Mouse (Mus musculus) A20 (cell line): ENCODE measurements around the gene Rps25.
"Not testable (repeated sequence)": the region's sequence is repeated elsewhere in the genome, so short reads cannot be mapped to it uniquely, and the experiment has no call there.

Experiments
- DNase-seq: peaks from one replicate; pipeline ENCODE4 v3.0.0-alpha.2; 2011; ENCODE audit warnings: low read depth, low spot score

Rps25 gene

DNA sequence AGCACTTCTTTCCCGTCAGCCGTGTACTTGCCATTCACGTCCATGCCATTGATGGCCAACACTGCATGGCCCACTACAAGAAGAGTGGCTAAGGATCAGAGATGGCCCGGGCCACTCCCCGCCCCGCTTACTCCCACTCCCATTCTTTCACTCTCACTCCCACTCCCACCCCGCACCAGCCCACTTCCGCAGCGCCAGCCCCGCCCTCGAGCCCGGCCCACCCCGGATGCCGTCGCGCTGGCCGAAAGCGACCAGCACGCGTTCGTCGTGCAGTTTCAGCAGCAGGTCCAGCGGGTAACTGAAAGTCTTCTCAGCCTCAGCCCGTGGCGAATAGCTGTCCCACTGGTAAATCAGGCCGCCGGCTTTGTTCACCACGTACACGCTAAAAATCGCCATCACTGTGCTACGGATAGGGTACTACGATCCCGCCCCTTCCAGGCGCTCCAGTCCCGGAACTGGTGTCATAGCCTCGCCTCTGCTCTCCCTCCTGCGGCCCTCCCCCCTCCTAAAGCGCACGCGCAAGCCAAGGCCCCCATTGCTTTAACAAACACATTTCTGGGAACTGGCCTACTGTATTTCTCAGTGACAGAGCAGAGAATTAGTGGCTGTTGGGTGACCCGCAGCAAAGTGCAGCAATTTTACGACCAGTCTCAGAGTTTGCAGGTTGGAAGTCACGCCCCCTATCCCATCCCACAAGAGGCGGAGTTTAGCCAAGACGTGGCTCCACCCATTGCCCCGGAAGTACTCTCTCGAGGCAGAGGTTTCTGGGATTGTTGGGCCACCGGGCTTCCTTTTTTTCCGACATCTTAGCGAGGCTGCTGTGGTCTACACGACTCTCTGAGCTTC is at the start of gene Rps25, which contains the start of gene Trappc4:
Gene Rps25, plus strand, starts transcription at position 234 of the 846 bp plus-strand sequence.
Gene Trappc4, minus strand, starts transcription at position 695 of the 846 bp plus-strand sequence.
- peak; percentile 97 for DNase-seq

GRCm38 (mm10) chr9:44357207-44357606 is 49.7 kb upstream of the Rps25 start:
- DNase-seq = peak; percentile 63

DNA sequence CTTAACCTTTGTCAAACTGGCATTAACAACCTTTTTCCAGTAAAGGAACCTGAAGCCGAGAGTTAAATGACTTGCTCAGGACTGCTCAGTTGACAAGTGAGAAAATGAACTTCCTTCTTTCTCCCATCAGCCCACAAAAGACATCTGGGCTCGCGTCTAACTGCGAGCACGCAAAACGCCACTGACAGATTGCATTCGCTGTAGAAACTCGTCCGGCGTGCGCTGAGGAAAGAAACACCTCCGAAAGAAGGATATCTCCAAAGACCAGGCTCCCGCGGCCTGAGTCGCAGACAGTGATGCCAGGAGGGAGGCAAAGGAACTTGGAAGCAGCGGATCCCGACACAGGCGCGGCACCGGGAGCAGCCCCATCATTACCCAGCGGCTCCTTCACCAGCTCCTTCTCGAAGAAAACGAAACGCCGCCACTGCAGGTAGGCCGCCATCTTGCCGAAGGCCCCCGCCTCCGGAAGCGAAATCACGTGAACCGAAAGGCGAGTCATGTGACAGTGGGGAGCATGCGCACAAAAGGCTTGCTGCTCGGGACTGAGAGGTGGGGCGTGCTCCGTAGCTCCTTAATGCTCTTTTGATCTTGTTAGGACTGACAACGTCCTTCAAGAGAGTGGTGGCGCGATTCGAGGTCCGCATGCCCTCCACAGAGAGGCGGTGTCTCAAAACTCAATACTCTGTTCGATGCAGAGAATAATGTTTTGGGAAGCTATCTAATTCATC is 45.6 kb upstream of the Rps25 start, which contains the start of gene Vps11:
Gene Vps11, minus strand, starts transcription at position 481 of the 728 bp plus-strand sequence.
- DNase-seq = peak; percentile 98

DNA sequence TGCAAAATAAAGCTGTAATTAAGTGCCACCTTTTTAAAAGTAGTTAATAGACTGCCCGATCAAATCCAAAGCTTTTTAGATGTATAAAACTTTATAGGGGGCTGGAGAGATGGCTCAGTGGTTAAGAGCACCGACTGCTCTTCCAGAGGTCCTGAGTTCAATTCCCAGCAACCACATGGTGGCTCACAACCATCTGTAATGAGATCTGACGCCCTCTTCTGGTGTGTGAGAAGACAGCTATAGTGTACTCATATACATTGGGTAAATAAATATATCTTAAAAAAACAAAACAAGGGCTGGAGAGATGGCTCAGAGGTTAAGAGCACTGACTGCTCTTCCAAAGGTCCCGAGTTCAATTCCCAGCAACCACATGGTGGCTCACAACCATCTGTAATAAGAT is 45.0 kb upstream of the Rps25 start:
- DNase-seq = not testable (repeated sequence)

- peak; percentile 76 for DNase-seq
These were observed 42.5 kb upstream of the Rps25 start for GRCm38 (mm10) chr9:44364480-44364879.

DNA sequence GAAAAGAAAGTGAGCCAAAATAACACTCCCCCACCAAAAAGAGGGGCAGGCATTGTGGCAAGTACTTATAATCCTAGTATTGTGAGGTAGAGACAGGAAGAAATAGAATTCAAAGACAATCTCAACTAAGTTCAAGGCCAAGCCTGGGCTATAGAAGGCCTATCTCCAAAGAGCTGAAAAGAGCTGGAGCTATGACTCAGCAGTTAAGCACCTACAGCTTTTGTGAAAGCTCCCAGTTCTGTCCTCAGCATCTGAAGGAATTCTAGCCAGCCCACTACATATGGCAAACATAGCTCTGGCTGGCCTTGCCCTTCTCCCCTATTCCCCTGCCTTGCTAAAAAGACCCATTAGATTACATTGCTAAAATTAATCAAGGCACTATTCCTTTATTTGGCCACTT is 33.6 kb upstream of the Rps25 start:
- no peak for DNase-seq

GRCm38 (mm10) chr9:44376141-44376540 is 30.8 kb upstream of the Rps25 start:
- no peak for DNase-seq

- DNase-seq = peak; percentile 24
These were observed 29.6 kb upstream of the Rps25 start for GRCm38 (mm10) chr9:44377335-44377734.

- DNase-seq = peak; percentile 59
These were observed 28.7 kb upstream of the Rps25 start for GRCm38 (mm10) chr9:44378153-44378730.

DNA sequence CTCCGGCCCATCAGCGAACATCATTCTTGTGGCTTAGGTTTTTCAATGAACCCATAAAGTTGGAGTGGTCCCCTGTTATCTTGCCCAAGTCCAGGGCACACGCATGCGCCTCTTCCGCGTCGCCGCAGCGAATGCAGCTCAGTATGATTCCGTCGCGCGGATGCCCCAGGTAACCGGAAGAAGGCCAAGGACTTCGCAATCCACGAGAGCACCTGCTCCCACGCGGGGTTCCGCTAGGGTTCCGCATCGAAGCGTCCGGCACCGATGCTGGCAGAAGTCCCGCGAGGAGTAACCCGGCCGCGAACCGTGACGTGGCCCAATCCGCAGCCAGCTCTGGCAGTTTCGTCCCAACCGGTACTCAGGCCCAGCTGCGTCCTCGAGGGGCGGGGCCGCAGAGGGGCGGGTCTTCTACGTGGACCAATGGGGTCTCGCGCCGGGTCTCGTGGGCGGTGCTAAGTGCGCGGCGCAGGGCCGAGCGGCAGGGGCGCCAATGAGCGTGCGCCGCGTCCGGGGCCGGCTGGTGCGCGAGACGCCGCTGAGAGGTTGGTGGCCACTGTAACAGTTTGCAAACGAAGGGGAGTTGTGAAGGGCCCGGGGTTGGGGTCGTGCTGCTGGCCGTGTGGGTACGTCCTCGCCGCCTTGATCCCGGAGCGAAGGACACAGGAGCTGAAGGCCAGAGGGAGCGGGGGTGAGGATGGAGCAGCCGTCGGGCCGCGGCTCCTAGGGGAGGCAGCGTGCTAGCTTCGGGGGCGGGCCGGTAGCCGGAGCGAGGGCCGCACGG is 27.7 kb upstream of the Rps25 start, which contains the start of gene Hyou1:
Gene Hyou1, plus strand, starts transcription at position 437 of the 781 bp plus-strand sequence.
- DNase-seq = peak; percentile 100

DNA sequence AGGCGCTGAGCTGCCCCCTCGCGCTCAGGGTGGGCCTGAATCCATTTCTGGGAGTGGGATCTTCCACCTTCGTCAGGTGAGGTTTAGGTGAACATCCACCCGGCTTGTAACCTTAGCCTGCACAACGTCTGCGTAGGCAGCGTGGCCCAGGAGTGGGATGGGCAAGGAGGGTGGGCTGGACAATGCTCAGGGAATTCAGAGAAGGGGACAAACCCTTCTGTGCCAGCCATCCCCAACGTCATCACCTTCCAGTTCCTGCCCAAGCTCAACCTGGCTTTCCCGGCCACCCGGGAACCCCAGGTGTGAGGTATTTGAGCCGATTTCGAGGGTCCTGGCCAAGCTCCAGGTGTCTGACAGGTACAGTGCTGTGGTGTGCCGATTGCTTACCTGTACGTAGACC is 27.1 kb upstream of the Rps25 start:
- no peak for DNase-seq

DNA sequence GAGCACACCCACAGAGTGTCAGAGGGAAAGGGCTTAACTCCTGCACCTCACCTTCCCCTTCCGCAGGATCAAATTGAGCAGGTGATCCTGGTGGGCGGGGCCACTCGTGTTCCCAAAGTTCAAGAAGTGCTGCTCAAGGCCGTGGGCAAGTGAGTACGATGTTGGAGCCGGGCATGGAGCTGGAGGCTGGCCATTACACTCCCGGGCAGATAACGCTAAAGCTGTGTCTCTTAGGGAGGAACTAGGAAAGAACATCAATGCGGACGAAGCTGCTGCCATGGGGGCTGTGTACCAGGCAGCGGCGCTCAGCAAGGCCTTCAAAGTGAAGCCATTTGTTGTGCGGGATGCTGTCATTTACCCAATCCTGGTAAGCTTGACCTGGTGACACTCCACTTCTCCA is 22.3 kb upstream of the Rps25 start:
- DNase-seq = no peak

GRCm38 (mm10) chr9:44387221-44387620 is 19.7 kb upstream of the Rps25 start:
- DNase-seq = no peak

- peak; percentile 67 for DNase-seq
These were observed 17.7 kb upstream of the Rps25 start for GRCm38 (mm10) chr9:44389273-44389672.

GRCm38 (mm10) chr9:44391466-44391865 is 15.5 kb upstream of the Rps25 start:
- peak; percentile 60 for DNase-seq

GRCm38 (mm10) chr9:44396684-44397411 is 10.1 kb upstream of the Rps25 start, which contains the start of gene Slc37a4:
Slc37a4 (plus strand) TSS chr9:44396852.
- DNase-seq = peak; percentile 100

DNA sequence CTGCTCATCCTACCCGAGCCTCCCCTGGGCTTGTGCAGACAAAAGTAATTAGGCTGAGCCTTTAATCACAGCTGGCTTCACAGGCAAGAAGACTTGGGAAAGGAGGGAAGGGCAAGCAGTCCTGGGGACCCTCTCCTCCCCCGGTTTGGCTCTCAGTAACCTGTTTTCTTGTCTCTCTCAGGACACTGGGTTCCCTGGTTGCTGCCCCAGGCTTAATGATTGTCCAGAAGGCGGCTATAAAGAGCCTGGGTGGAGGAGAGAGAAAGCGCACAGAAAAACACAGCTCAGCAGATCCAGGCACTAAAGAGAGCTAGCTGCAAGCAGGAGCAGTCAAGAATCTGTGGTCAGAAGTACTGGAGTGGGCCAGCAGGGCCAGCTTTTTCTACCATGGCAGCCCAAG is 8.9 kb upstream of the Rps25 start:
- DNase-seq = peak; percentile 67

DNA sequence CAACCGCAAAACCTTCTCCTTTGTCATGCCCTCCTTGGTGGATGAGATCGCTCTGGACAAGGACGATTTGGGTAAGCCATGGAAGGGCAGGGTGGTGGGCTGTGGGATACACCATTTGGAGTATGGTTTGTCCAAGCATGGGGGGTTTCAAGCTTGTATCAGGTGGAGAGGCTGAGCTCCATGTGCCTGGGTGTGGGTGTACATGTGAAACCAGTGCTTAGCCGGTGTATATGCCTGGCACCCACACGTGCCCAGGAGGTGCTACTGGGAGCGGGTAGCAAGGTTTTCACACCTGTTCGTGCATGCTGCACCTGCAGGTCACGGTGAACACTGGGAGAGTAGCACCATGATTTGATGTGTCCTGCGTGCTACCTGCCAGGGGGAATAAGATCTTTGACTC is 8.4 kb upstream of the Rps25 start:
- DNase-seq = no peak

DNA sequence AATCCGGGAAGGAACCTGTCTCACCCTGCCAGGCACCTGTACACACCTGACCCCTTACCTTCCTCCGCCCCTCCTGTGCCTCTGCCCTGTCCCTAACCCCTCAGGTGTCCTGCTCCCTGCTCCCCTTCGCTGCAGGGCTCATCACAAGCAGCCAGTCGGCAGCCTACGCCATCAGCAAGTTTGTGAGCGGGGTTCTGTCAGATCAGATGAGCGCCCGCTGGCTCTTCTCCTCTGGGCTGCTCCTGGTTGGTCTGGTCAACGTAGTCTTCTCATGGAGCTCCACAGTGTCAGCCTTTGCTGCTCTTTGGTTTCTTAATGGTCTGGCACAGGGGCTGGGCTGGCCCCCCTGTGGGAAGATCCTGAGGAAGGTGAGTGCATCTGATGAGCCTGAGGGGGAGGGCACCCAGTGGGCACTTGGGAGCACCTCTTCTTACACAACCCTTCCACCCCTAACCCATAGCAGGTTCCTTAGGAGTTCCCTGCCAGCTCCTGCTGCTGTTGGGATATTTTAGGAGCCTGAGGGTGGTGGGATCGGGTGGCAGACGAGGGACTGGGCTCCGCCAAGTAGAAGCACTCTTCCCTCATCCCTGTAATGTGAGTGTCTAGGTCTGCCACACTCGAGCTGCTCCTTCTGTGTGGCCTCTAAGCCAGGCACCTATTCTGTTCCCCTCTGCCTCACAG is 7.7 kb upstream of the Rps25 start:
- peak; percentile 61 for DNase-seq

GRCm38 (mm10) chr9:44399795-44400114 is 7.2 kb upstream of the Rps25 start:
- no peak for DNase-seq
